Mouse (Mus musculus) urinary bladder, adult 2 months (tissue): ENCODE data around the gene Gprc6a. TPM values are rescaled to one million over a fixed set of nuclear protein-coding genes. Genes with fewer than 3 reads are reported as not detected.

Experiments
- DNase-seq: peaks from one replicate; pipeline ENCODE4 v3.0.0; 2022; ENCODE audit warnings: low spot score
- polyA plus RNA-seq: library from polyadenylated mRNA; depleted of rRNA; stranded (reverse); fragments of >200 nt; gene quantifications from 2 replicates; pipeline ENCODE4 v1.2.3, GENCODE M21; 2012; rRNA removed

The Gprc6a gene
- polyA plus RNA-seq, 1 experiment, result not detected

DNA sequence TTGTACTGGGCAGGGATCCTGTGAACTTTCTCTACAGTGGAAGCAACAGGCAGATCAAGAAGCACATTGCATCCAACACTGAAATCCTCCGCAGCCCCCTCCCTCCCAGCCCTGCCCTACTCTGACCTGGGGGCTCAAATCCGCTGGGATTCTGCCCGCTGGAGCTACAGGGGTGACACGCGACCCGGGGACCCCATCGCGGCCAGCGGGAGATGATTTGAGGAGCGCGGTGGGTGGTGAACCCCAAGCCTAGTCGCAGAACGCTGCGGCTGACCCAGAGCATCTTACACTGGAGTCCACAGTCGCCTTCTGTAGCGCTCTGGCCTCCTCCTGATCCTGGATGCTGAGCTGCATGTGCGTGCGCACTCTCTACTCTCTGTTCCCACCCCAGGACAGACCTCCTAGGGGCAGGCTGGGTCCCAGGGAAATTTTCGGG is 41.1 kb downstream of the Gprc6a start, which contains the start of gene Fam162b:
Gene Fam162b, minus strand, starts transcription at position 379 of the 436 bp plus-strand sequence.
- DNase-seq, result no peak

DNA sequence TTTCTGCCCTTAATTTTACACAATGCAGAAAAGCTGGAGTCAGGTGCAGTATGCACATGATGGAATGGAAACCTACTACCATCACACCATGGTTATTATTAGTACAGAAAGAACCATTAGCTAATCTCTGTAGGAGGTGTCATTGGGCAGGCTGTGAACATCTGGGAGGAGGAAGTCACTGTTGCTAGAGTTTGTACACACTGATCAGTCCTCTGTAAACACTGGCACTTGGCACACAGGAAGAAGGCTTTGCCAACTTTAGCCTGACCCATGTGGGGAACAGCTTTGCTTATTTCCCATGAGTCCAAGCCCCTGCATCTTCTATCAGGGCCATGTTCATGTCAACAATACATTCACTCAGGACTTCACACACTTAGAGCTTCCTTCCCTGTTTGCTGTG is 46.3 kb downstream of the Gprc6a start:
- DNase-seq, result no peak

DNA sequence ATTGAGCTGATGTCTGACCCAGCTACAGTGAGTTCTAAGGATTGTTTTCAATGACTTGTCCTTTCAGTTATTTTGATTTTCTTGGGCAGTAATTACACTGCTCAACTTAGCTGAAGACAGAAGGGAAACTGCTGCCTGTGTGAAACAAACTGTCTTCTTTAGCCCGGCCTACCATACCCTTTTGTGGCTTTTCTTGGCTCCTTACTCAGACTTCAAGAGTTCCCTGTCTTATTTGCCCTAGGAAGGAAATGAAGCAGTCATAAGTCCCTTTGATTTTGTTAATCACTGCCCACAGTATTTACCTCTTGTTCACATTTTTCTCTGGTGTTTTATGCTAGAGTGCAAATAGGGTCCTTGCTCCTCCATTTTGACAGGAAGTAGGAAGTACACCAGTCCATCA is 46.9 kb downstream of the Gprc6a start:
- DNase-seq, result no peak

DNA sequence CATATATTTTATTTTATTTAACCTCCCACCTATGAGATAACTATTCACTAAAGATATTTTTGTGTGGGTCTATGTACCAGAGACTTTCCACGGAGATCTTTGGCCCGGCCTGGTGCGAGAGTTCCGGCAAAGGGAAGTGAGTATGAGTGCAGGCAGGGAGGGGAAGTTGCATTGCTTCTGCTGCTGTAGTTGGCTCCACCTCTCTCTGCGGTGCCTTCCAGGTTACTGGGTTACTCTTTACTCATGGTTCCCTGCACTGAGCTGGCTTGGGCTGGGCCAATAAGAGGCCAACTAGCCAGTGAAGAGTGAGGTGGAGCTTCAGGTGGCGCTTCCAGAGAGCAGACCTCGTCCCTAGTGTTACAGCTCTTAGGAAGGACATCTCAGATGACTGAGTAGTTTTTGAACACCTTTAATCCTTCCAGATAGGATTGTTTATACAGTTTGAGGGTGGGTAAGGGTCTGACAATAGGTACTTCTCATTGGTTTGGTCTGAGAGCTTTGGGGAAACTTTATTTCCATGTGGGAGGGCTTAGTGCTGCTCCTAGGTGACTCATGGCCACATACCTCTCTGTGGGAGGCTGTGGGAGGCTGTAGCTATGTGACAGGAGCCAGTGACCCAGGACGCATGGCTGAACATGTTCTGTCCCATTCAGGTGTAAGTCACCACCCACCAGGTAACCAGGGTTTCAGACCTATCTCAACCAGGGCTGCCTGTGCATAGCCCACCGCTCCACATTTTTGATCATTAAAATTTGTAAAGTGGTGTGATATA is 59.9 kb downstream of the Gprc6a start:
- DNase-seq, result no peak

Other genes with a start within 250 kb of the Gprc6a start
- 5.4 and 8.1 TPM in 2 replicates for gene Gm49339, start 150.8 kb downstream of the Gprc6a start, polyA plus RNA-seq
- gene Lilr4b, start 150.8 kb downstream of the Gprc6a start, polyA plus RNA-seq, result 10.4 and 12.4 TPM in 2 replicates
- gene Lilrb4a, start 140.5 kb downstream of the Gprc6a start, polyA plus RNA-seq, result 18.3 and 25.4 TPM in 2 replicates
- 0.21 TPM in 1 of 2 replicates, not detected in the other for gene Fam162b, start 40.9 kb downstream of the Gprc6a start, polyA plus RNA-seq
- not detected in 2 replicates for gene Rfx6, start 46.3 kb upstream of the Gprc6a start, polyA plus RNA-seq